Mouse (Mus musculus) heart, postnatal 0 days (tissue): ENCODE data around the gene Pagr1a. TPM values are rescaled to one million over a fixed set of nuclear protein-coding genes. Genes with fewer than 3 reads are reported as not detected.

Source experiments
- ATAC-seq: fragments of 200-750 bp; cut with Nextera tagmentation; 2 replicates; pipeline ENCODE4 v1.8.0; 2017; ENCODE audit warnings: low read depth, moderate number of reproducible peaks, moderate library complexity; ENCODE audit not compliant: insufficient read depth
- DNase-seq: peaks from one replicate; pipeline ENCODE4 v3.0.0-alpha.2; 2016; ENCODE audit warnings: low spot score
- H3K27ac ChIP-seq: fragments of 300-500 bp; sonication (generic); 2 replicates; pipeline ENCODE4 v1.5.1; 2014; ENCODE audit warnings: low read depth, mild to moderate bottlenecking
- H3K27me3 ChIP-seq: fragments of 300-500 bp; sonication (generic); 2 replicates; pipeline ENCODE4 v1.6.1; 2014; ENCODE audit warnings: low read length, mixed read lengths; ENCODE audit not compliant: control insufficient read depth, insufficient read depth
- H3K36me3 ChIP-seq: fragments of 300-500 bp; sonication (generic); replicated peaks from 2 replicates; pipeline ENCODE4 v1.6.1; 2014; ENCODE audit warnings: low read length, mixed read lengths; ENCODE audit not compliant: control insufficient read depth, insufficient read depth
- H3K4me1 ChIP-seq: fragments of 300-500 bp; sonication (generic); 2 replicates; pipeline ENCODE4 v1.6.1; 2014; ENCODE audit warnings: antibody characterized with exemption; ENCODE audit not compliant: control insufficient read depth, insufficient read depth
- H3K4me2 ChIP-seq: fragments of 300-500 bp; sonication (generic); 2 replicates; pipeline ENCODE4 v1.6.1; 2014; ENCODE audit warnings: low read depth, mild to moderate bottlenecking, low read length, moderate library complexity
- H3K4me3 ChIP-seq: fragments of 300-500 bp; sonication (generic); 2 replicates; pipeline ENCODE4 v1.5.1; 2014; ENCODE audit warnings: low read depth, low read length
- H3K9ac ChIP-seq: fragments of 300-500 bp; sonication (generic); replicated peaks from 2 replicates; pipeline ENCODE4 v1.6.1; 2014; ENCODE audit warnings: low read depth, low read length, mixed read lengths
- H3K9me3 ChIP-seq: fragments of 300-500 bp; sonication (generic); replicated peaks from 2 replicates; pipeline ENCODE4 v1.6.1; 2016; ENCODE audit warnings: low read length; ENCODE audit not compliant: control insufficient read depth
- CTCF ChIP-seq: IDR thresholded peaks from 2 replicates; pipeline ENCODE4 v1.5.1; 2016; ENCODE audit warnings: antibody characterized with exemption, control low read depth, low read depth
- EP300 ChIP-seq: IDR thresholded peaks from 2 replicates; pipeline ENCODE4 v1.6.1; 2016; ENCODE audit warnings: antibody characterized with exemption, low read depth
- WGBS: fragments of 180-500 bp; shearing (Covaris S2); extraction: QIAGEN DNeasy Blood & Tissue Kit; methylation state at CpG from one replicate; pipeline ENCODE4 v1.1.7; 2014; 5-methylcytosine and 5-hydroxymethylcytosine counted together
- microRNA-seq: library from miRNA; unstranded; fragments of <30 nt; microRNA quantifications from one replicate; pipeline ENCODE4, GENCODE M21; 2016
- polyA plus RNA-seq: library from polyadenylated mRNA; unstranded; fragments of >200 nt; fragmentation: Nextera tagmentation; extraction: Ambion mirVana; gene quantifications from 2 replicates; pipeline ENCODE4 v1.2.1, GENCODE M21; 2015
- total RNA-seq: library from RNA; depleted of rRNA; stranded (reverse); fragments of >200 nt; gene quantifications from 2 replicates; pipeline ENCODE4 v1.2.3, GENCODE M21; 2014; ENCODE audit warnings: low replicate concordance; rRNA removed

Pagr1a gene
- total and polyA plus RNA-seq, 2 experiments from 2014 or later: 44.8 TPM; not detected in 1

- ATAC-seq (no peak), DNase-seq (no peak)
- Histone ChIP-seq H3K4me1 (no peaks in the 10 kb centered on the region), H3K4me3 (no peak overlapping the region), H3K9me3 (no peaks in the 10 kb centered on the region), H3K9ac (no peak overlapping the region), H3K27ac (no peak overlapping the region), H3K4me2 (no peak overlapping the region), H3K36me3 (no peaks in the 10 kb centered on the region), H3K27me3 (peaks cover 13% of the 10 kb centered on the region)
- WGBS: 36% methylated on average over 3 of the region's 3 CpGs
- TF ChIP-seq EP300: no peak
- no peak for TF ChIP-seq CTCF
These were observed 51.6 kb downstream of the Pagr1a start for GRCm38 (mm10) chr7:126965568-126965967.

Small RNA genes within 50 kb of the gene (microRNA-seq; reads per million reads assigned to microRNA genes)
- not detected for gene Gm44343

Other genes with a start within 250 kb of the Pagr1a start
Only the 30 nearest of the 32 such genes appear.
- gene Tbx6, start 235.9 kb downstream of the Pagr1a start, total RNA-seq: 0.23 and 1.3 TPM in 2 replicates
- gene Tbx6, start 235.9 kb downstream of the Pagr1a start, polyA plus RNA-seq: 0.07 TPM in 1 of 2 replicates, not detected in the other
- gene Ppp4c, start 224.9 kb downstream of the Pagr1a start, total RNA-seq: 93.7 and 118 TPM in 2 replicates
- gene Ppp4c, start 224.9 kb downstream of the Pagr1a start, polyA plus RNA-seq: 75.8 and 77.4 TPM in 2 replicates
- gene Fam57b, start 219.7 kb downstream of the Pagr1a start, total RNA-seq: 0.99 and 2.9 TPM in 2 replicates
- 2.6 and 3.0 TPM in 2 replicates for gene Fam57b, start 219.7 kb downstream of the Pagr1a start, polyA plus RNA-seq
- gene 4930451I11Rik, start 185.7 kb downstream of the Pagr1a start, total RNA-seq: not detected in 2 replicates
- gene 4930451I11Rik, start 185.7 kb downstream of the Pagr1a start, polyA plus RNA-seq: not detected in 2 replicates
- 0.73 TPM in 1 of 2 replicates, not detected in the other for gene Doc2a, start 169.9 kb downstream of the Pagr1a start, total RNA-seq
- gene Doc2a, start 169.9 kb downstream of the Pagr1a start, polyA plus RNA-seq: not detected in 2 replicates
- 2.6 and 5.3 TPM in 2 replicates for gene Hirip3, start 155.4 kb downstream of the Pagr1a start, total RNA-seq
- gene Hirip3, start 155.4 kb downstream of the Pagr1a start, polyA plus RNA-seq: 6.6 and 8.6 TPM in 2 replicates
- 16.6 and 29.5 TPM in 2 replicates for gene Ino80e, start 155.0 kb downstream of the Pagr1a start, total RNA-seq
- 35.8 and 37.0 TPM in 2 replicates for gene Ino80e, start 155.0 kb downstream of the Pagr1a start, polyA plus RNA-seq
- gene Taok2, start 132.6 kb downstream of the Pagr1a start, total RNA-seq: 47.4 and 47.9 TPM in 2 replicates
- 17.9 and 20.9 TPM in 2 replicates for gene Taok2, start 132.6 kb downstream of the Pagr1a start, polyA plus RNA-seq
- 19.9 and 30.0 TPM in 2 replicates for gene Tmem219, start 94.4 kb downstream of the Pagr1a start, total RNA-seq
- gene Tmem219, start 94.4 kb downstream of the Pagr1a start, polyA plus RNA-seq: 19.9 and 20.5 TPM in 2 replicates
- 6.8 and 8.2 TPM in 2 replicates for gene Kctd13, start 88.5 kb downstream of the Pagr1a start, total RNA-seq
- gene Kctd13, start 88.5 kb downstream of the Pagr1a start, polyA plus RNA-seq: 11.2 TPM in 2 replicates
- gene Asphd1, start 67.8 kb downstream of the Pagr1a start, total RNA-seq: 0.23 TPM in 1 of 2 replicates, not detected in the other
- gene Asphd1, start 67.8 kb downstream of the Pagr1a start, polyA plus RNA-seq: not detected in 2 replicates
- gene Sez6l2, start 66.8 kb downstream of the Pagr1a start, total RNA-seq: 8.7 and 14.2 TPM in 2 replicates
- 1.5 and 1.7 TPM in 2 replicates for gene Sez6l2, start 66.8 kb downstream of the Pagr1a start, polyA plus RNA-seq
- gene Cdipt, start 41.4 kb downstream of the Pagr1a start, total RNA-seq: 135 and 150 TPM in 2 replicates
- 64.0 and 67.5 TPM in 2 replicates for gene Cdipt, start 41.4 kb downstream of the Pagr1a start, polyA plus RNA-seq
- gene Cdiptos, start 41.3 kb downstream of the Pagr1a start, total RNA-seq: 1.8 TPM in 1 of 2 replicates, not detected in the other
- gene Cdiptos, start 41.3 kb downstream of the Pagr1a start, polyA plus RNA-seq: 1.2 and 1.5 TPM in 2 replicates
- 24.2 and 32.5 TPM in 2 replicates for gene Mvp, start 2.7 kb downstream of the Pagr1a start, total RNA-seq
- 16.1 and 17.4 TPM in 2 replicates for gene Mvp, start 2.7 kb downstream of the Pagr1a start, polyA plus RNA-seq
- not detected in 2 replicates for gene Pagr1b, start 868 bp downstream of the Pagr1a start, total RNA-seq
- gene Pagr1b, start 868 bp downstream of the Pagr1a start, polyA plus RNA-seq: not detected in 2 replicates
- 22.8 and 24.8 TPM in 2 replicates for gene Gm42742, start 3.7 kb upstream of the Pagr1a start, total RNA-seq
- gene Gm42742, start 3.7 kb upstream of the Pagr1a start, polyA plus RNA-seq: 5.7 and 44.5 TPM in 2 replicates
- gene Prrt2, start 3.9 kb upstream of the Pagr1a start, total RNA-seq: not detected in 2 replicates
- gene Prrt2, start 3.9 kb upstream of the Pagr1a start, polyA plus RNA-seq: 0.23 and 1.1 TPM in 2 replicates
- 89.0 and 89.3 TPM in 2 replicates for gene Maz, start 9.7 kb upstream of the Pagr1a start, total RNA-seq
- gene Maz, start 9.7 kb upstream of the Pagr1a start, polyA plus RNA-seq: 15.6 and 16.1 TPM in 2 replicates
- 20.9 and 43.1 TPM in 2 replicates for gene Kif22, start 25.1 kb upstream of the Pagr1a start, total RNA-seq
- gene Kif22, start 25.1 kb upstream of the Pagr1a start, polyA plus RNA-seq: 22.4 and 22.8 TPM in 2 replicates
- gene Zg16, start 70.0 kb upstream of the Pagr1a start, total RNA-seq: not detected in 2 replicates
- gene Zg16, start 70.0 kb upstream of the Pagr1a start, polyA plus RNA-seq: 0.33 TPM in 1 of 2 replicates, not detected in the other
- gene AI467606, start 74.0 kb upstream of the Pagr1a start, total RNA-seq: 0.50 and 5.4 TPM in 2 replicates
- gene AI467606, start 74.0 kb upstream of the Pagr1a start, polyA plus RNA-seq: 0.89 and 0.94 TPM in 2 replicates
- gene Qprt, start 104.9 kb upstream of the Pagr1a start, total RNA-seq: 0.42 and 2.3 TPM in 2 replicates
- gene Qprt, start 104.9 kb upstream of the Pagr1a start, polyA plus RNA-seq: 0.88 and 1.1 TPM in 2 replicates
- 0.19 and 1.3 TPM in 2 replicates for gene Spn, start 120.5 kb upstream of the Pagr1a start, total RNA-seq
- 0.10 and 0.18 TPM in 2 replicates for gene Spn, start 120.5 kb upstream of the Pagr1a start, polyA plus RNA-seq
- gene Cd2bp2, start 178.7 kb upstream of the Pagr1a start, total RNA-seq: 39.3 and 39.9 TPM in 2 replicates
- gene Cd2bp2, start 178.7 kb upstream of the Pagr1a start, polyA plus RNA-seq: 26.9 and 27.2 TPM in 2 replicates
- gene Tbc1d10b, start 191.1 kb upstream of the Pagr1a start, total RNA-seq: 30.2 and 45.3 TPM in 2 replicates
- 9.6 and 10.8 TPM in 2 replicates for gene Tbc1d10b, start 191.1 kb upstream of the Pagr1a start, polyA plus RNA-seq
- gene Mylpf, start 191.5 kb upstream of the Pagr1a start, total RNA-seq: 22.1 TPM in 1 of 2 replicates, not detected in the other
- 3.2 and 5.4 TPM in 2 replicates for gene Mylpf, start 191.5 kb upstream of the Pagr1a start, polyA plus RNA-seq
- gene Zfp553, start 215.7 kb upstream of the Pagr1a start, total RNA-seq: 11.8 and 18.5 TPM in 2 replicates
- gene Zfp553, start 215.7 kb upstream of the Pagr1a start, polyA plus RNA-seq: 10.9 and 11.2 TPM in 2 replicates
- 2.3 and 8.6 TPM in 2 replicates for gene Sept1, start 215.8 kb upstream of the Pagr1a start, total RNA-seq
- gene Sept1, start 215.8 kb upstream of the Pagr1a start, polyA plus RNA-seq: 18.7 and 19.4 TPM in 2 replicates
- gene Zfp771, start 226.9 kb upstream of the Pagr1a start, total RNA-seq: 38.5 and 43.6 TPM in 2 replicates
- gene Zfp771, start 226.9 kb upstream of the Pagr1a start, polyA plus RNA-seq: 23.3 and 26.4 TPM in 2 replicates